Mouse (Mus musculus) ovary, postnatal 36 days (tissue): ENCODE data around the gene Naglu.
"Not testable (repeated sequence)": the region's sequence is repeated elsewhere in the genome, so short reads cannot be mapped to it uniquely, and the experiment has no call there.

Experiments
- DNase-seq: peaks from one replicate; pipeline ENCODE4 v3.0.0; 2022; ENCODE audit warnings: low spot score, mixed read lengths

The Naglu gene

DNA sequence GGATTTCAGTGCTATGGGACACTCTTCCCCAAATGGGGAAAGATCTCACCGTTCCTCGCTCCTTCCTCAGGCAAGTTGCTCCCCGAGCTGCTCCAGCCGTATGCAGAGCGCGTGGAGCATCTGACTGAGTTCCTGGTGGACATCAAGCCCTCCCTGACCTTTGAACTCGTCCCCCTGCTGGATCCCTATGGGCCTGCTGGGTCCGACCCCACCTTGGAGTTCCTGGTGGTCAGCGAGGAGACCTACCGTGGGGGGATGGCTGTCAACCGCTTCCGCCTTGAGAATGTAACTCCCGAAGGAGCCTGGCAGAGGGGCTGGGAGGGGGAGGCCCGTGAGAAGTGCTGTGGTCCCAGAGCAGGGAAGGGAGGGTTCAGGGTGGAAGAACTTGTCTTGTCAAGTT lies 14.4 kb downstream of the Naglu start:
- DNase-seq = no peak

DNA sequence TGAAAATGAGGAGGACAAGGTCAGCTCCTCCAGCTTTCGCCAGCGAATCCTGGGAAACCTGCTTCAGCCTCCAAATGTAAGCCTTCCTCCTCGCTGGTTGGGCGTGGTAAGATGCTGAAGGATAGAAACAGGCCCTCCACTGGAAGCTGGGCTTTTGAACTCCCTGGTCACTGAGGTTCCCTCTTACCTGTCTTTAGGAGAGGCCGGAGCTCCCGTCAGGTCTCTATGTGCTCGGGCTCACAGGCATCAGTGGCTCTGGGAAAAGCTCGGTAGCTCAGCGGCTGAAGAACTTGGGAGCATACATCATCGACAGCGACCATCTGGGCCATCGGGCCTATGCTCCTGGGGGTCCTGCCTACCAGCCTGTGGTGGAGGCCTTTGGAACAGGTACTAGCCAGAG lies 15.0 kb downstream of the Naglu start:
- DNase-seq = no peak

DNA sequence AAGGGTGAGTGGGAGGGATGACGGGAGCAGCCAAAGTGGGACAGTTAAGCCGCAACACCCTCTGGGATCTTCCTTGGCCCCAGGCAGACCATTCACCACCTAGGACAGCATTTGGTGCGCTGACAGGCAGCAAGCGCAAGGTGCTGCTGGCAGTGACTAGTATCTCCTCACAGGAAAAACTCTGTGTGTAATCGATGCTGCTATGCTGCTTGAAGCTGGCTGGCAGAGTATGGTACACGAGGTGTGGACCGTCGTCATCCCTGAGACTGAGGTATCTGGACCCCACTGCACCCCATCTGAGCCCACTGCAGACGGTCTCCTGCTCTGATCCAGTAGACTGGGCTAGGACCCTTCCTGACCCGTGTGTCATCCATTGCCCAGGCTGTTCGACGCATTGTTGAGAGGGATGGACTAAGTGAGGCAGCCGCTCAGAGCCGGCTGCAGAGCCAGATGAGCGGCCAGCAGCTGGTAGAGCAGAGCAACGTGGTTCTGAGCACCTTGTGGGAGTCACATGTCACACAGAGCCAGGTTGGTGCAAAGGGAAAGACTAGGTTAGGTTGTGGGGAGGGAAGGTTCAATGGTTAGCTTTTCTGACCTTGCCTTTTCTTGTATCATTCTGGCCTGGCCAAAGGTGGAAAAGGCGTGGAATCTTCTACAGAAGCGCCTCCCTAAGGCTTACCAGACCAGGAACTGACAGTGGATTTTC lies 16.0 kb downstream of the Naglu start:
- no peak for DNase-seq

DNA sequence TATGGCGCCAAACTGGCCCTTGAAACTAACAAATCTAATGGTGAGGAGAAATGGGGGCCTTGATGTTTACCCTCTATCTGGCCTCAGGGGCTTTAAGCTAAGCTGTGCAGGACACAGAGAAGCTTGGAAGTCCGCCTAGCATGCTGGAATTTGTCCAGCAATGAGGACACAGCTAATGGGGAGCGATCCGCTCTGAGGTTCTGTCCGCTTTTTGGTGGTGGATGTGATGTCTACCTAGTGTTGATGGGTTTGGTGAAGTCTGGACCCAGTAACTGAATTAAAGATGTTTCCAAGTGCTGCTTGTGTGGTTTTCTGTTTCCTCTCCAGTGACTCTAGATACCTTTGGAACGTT lies 16.5 kb downstream of the Naglu start:
- no peak for DNase-seq

DNA sequence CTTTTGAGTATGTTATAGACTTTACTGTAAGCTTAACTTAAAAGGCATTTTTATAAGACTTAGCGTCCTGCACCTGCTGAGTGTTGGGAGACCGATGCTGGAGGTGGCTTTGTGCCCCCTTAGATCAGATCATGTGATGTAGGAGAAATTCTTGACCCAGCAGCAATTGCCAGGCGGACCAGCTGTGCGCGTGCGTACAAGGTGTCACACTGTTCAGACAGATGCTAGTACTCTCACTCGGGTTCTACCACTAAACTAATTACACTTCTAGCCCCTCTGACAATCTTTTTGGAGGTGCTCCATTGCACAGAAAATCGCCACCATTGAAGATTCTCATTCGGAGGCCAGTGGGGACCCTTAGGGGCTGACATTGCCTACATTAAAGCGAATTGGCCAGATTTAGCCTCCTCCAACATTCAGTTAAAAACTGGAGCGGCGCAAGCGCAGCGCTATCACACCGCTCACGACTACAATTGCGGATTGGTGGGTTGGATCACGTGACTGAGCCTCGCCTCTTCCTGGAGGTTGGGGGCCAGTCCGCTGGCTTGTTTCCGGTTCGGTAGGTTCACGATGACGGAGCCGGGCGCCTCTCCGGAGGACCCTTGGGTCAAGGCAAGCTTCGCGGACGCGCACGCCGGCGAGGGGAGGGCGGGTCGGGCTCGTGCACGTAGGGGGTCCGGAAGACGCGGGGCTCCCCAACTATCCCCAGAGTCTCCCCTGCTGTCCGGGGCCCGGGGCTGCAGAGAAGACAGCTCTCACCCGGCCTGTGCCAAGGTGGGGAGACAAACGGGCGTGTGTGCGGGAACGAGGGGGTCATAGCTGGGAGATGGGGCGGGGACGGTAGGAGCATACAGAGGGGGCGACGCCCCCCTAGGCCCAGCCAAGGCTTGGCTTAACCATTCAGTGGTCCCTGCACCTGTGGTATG lies 17.2 kb downstream of the Naglu start, which contains the start of gene Mlx:
Mlx (plus strand) TSS at position 522 of the 926 bp plus-strand sequence.
- DNase-seq = peak; percentile 82

DNA sequence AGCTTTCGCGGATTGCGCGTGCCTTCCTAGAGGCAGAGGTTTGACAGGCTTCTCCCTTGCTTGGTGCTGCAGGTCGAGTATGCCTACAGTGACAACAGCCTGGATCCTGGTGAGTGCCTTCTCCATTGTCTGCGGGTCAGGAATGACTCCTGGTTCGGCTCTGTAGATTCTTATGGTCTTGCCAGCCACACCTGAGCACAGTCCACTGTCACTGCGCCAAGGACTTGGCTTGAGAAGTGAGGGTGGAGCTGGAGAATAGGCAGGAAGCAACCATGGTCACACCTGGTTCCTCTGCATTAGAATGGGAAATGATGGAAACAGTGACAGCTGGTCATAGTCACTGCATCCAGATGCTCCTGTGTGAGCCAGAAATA lies 17.9 kb downstream of the Naglu start:
- no peak for DNase-seq

DNA sequence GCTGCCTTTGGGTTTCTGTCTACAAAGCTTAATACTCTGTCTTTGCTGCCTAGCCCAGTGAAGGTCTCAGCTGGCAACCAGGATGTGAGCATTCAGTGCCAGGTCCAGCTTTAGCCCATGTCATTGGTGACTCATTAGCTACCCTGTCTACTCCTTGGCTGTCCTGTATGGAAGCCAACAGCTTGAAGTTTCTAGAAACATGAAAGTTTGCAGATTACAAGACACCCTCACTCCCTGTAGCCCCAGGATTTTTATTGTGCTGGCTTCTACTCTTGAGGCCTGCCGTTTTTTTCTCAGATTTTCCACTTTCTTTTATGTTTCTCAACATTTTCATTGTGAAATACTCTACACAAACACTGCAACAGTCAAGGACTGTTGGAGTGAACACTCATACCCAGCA lies 20.1 kb downstream of the Naglu start:
- no peak for DNase-seq

DNA sequence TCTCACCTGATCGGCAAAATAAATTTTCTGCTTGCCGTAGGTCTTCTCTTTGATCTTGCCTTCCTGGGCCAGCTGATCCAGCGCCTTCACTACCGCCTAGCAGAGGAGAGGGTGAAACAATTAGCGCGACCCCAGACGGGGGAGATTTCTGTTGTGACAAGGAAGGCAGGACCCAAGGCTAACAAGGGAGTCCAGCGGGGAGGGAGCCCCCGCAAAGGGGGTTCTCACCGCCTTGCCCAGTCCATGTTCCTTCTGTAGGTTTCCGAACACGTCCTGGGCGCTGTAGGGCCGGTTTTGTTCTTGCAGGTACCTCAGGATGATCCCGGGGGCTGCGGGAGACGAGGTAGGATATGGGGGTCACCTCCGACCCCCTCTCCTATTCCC lies 25.1 kb downstream of the Naglu start:
- DNase-seq = no peak

DNA sequence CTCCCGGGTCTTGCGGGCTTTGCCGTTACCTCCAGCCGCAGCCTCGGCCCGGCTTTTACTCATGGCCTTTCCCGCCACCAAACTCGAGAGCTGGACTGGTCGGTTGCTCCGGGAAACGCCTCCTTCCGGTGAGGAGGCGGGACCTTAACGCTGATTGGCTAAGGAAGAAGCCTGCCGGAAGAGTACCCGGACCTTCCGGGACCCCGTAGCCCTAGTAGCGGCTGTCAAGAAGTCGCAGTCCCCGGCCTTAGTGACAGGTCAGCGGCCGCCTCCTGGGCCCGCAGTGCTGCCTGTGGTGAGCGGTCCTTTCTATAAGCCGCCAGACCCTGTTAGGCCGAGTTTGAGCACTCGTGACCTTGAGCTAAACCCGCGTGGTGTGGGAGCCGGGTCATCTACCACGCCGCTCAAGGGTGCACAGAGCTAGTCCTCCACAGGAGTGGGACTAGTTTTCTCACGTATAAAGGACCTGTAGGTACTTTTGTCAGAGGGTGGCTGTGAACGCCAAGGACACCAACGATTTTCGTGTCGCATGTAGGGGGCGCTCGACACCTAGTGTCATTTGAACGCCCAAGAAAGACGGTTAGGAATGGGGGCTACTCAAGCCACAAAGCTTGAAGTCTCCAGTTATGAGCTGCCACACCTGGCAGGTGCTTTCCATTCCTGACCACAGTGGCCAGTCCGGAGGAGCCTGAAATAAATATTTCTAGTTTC lies 25.7 kb downstream of the Naglu start, which contains the start of gene Psmc3ip:
Psmc3ip (minus strand) TSS at position 123 of the 711 bp plus-strand sequence.
- peak; percentile 91 for DNase-seq

DNA sequence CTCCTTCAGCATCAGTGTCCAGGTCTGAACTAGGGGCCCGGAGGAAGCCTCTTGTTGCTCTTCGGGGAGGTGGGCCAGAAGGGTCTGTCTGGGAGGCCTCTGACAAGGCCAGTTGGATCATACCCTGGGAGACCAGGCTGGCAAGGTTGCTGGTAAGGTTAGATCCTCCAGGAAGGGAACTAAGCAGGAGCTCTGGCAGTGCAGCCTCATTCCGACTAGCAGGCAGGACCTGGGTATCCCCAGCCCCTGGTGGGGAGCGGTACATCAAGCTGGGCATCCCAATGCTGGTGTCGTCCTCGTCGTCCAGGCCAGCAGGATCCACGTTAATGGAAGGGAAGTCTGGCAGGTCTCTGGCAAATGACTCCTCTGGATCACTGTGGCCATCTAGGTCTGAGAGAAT lies 28.4 kb downstream of the Naglu start:
- no peak for DNase-seq

DNA sequence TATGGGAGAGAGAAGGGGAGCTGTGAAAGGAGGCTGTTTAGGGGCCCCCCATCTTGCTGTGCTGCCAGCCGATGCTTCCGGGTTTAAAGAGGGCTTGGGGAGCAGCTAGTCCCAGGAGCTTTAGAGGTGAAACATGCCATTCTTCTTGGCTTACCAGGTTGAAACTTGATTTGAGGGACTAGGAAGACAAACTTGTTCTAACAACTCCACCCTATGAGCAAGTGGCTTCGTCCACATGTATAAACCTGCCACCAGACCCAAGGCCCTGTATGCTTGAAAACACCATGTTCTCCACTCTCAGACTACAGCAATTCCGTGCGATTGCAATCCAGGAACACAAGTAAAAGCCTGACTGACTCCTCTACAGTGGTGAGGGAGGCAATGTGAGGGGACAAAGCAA lies 33.2 kb downstream of the Naglu start:
- no peak for DNase-seq

DNA sequence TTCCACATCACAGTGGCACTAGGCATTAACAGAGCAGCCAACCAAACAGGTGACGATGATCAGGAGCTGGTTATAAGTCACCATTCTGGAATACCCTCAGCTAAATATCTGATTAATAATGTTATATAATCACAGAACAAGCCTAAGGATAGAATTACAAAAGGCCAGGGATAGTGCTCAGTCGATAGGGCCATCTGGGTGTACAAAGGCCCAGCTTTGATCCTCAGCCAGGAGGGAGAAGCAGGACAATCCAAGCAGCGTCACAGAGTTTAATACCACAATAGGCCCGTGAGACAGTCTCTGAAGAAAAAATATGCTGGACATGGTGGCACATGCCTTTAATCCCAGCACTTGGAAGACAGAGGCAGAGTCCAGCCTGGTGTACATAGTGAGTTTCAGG lies 39.5 kb downstream of the Naglu start:
- DNase-seq = no peak

DNA sequence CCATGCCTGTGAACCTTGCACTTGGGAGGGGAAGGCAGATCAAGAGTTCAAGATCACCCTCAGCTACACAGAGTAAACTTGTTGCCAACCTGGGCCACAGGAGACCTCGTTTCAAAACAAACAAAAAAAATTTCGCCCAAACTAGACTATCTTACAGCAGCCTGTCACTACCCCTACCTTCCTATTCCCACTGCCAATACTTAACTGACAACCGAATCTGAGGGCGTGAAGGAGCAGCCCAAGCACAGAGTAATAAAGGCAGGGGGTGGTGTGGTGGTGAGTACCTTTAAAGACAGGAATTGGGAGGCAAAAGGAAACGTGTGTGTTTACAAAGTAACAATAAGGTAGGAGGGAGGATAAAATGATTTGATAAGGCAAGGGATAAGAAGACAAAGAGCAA lies 40.9 kb downstream of the Naglu start:
- DNase-seq = no peak

DNA sequence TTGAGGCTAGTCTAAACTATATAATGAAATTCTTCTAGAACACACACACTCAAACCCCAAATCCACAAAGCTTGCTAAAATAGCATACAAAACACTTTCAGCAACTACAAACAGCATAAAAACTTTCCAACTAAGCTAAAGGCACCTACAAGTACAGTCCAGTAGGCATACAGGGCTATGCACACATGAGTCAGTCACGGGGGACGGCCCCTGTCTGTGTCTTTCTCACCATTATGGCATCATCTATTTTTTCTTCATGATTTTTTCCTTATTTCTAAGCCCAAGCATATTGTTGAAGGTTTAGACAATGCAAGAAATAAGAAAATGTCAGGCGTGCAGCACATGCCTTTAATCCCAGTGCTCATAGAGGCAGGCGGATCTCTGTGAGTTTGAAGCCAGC lies 41.4 kb downstream of the Naglu start:
- DNase-seq = no peak

DNA sequence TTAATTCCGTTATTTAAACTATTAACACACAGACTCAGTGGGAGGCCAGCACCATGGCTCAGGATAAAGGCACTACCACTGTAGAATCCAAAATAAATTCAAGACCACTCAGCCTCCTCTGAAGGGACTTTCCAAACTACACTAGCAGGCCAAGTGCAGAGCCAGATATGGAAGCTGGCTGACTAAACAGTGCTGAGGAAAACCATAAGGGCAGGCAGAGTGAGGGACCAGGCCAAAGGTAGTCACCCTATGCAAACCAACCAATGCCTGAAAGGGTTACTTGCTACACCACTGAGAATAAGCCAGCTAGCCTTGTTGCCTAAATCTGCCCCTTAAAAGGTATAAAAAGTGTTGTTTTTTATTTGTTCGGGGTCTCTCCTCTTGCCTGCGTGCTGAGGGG lies 42.4 kb downstream of the Naglu start:
- no peak for DNase-seq

DNA sequence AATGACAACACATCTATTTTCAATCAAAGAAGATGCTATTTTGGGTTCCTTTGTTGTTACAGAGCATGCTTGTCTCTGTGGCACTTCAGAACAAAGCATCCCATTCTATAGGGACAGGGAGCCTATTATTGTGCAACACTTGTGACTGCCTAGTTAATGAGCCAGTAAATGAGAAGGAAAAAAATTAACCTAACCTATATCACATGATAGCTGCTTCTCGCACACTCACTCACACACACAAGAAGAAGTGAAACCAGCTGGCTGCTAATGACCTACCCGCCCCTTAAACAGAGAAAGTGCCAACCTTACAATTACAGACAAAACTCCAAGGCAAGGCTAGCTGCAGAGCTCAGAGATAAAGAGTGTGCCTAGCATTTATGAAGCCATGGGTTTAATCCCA lies 45.8 kb downstream of the Naglu start:
- no peak for DNase-seq

DNA sequence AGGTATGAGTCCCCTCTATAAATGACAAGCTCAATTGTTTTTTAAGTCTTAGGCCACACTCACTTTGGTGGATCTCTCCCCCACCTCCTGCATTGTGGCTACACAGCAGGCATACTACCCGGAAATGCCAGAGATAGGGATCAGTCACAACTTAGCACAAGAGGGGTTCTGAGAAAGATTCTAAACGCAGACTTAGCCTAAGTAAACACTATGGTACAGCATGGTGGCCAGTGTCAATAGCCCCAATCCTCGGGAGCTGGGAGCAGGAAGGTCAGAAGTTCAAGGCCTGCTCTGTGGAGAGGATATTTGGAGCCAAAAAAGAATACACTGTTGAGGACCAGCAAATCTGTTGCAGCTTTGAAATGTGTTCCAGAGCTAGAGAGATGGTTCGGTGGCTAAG lies 48.3 kb downstream of the Naglu start:
- DNase-seq = no peak

DNA sequence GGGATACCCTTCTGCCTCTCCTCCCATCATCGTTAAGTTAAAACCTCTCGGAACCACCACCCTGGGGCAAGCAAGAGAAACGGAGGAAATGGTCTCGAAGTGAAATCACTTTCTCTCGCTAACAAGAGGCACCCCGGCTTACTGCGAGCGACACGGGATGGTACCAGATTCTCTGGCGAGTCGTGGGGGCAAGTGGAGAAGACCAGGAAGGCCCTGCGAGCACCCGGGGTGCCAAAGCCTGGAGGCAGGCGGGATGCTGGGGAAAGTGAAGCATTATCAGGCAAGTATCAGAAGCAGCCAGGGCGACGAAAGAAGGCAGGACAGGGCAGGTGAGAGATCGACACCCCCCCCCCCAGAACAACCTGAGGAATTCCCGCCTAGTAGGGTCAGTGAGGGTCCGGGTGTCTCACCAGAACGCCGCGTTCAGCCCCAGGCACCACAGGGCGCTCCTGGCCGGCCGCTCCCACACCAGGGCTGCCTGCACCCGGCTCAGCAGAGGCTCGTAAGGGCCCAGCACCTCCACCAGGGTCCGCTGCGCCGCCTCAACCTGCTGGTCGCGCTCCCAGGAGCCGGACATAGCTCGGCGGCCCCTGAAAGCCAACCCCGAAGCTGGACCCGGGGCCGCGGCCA lies 49.4 kb downstream of the Naglu start:
- DNase-seq = no peak

DNA sequence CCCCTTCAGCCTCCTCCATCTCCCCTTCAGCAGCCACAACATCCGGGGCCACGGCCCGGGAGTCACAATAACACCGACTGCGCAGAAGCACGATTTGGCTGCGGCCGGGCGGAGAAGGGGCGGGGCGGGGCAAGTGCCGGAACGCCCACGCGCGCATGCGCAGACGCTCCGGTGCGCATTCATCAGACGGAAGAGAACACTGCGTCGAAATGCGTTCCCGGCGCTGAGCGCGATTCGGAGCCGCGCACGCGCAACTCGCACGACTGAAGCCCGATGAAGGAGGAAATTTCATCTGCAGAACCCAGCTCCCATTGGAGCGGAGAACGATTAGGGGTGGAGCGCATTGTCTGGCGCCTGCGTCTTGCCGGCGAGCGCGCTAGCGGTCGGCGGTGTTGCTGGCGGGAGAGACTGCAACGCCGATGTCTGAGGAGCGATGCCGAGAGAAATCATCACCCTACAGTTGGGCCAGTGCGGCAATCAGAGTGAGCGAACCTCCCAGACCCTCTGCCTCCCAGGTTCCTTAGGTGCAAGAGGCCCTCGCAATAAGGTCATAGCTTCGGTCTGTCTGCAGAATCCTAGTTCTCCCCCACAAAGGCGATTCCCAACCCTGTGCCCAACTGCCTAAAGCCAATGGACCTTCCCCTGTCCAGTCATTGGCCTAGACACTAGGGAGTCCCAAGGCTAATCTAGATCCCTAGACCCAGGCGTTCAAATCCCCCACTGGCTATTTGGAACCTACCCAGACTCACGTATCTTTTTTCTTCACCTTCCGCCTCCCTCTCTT lies 50.1 kb downstream of the Naglu start, which contains the start of the genes Retreg3 and Tubg1:
Retreg3 (minus strand) TSS at position 133 of the 784 bp plus-strand sequence.
Tubg1 (plus strand) TSS at position 178 of the 784 bp plus-strand sequence.
- DNase-seq = peak; percentile 99

DNA sequence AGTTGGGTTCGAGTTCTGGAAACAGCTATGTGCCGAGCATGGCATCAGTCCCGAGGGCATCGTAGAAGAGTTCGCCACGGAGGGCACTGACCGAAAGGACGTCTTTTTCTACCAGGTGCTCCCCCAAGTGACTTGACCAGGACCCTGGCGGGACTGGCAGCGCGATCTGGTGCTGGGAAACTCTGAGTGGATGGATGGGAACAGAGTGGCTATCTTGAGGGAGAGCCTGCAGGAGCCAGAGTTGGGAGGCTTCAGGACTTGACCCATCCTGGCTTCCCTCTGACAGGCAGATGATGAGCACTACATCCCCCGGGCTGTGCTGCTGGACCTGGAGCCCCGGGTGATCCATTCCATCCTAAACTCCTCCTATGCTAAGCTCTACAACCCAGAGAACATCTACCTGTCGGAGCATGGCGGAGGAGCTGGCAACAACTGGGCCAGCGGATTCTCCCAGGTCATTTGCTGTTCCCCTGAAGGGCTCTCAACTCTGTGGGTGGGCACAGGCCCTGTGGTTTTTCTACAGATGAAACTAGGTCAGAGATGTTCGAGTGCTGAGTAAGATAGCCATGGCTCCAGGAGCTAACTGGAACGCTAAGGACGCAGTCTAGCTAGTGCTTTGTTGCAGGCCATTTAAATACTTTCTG lies 50.9 kb downstream of the Naglu start:
- peak; percentile 22 for DNase-seq

DNA sequence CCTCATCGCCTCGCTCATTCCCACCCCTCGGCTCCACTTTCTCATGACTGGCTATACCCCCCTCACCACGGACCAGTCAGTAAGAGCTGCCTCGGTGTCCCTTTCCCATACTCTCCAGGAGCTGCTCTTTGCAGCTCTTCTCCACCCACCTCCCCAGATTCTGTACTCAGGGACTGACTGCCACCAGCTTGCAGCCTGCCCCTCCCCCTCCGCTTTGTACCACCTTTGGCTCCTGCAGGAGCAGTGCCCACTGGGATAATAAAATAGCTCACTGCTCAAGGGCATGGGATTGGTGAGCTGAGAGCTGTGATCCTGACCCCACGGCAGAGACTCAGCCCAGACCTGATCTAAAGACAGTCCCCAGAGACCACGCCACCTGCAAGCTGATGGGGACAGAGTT lies 54.7 kb downstream of the Naglu start:
- not testable (repeated sequence) for DNase-seq
